Mouse (Mus musculus): ENCODE data around the gene Slc17a7.
"Not testable (repeated sequence)": the region's sequence is repeated elsewhere in the genome, so short reads cannot be mapped to it uniquely, and the experiment has no call there.

Slc17a7 gene

DNA sequence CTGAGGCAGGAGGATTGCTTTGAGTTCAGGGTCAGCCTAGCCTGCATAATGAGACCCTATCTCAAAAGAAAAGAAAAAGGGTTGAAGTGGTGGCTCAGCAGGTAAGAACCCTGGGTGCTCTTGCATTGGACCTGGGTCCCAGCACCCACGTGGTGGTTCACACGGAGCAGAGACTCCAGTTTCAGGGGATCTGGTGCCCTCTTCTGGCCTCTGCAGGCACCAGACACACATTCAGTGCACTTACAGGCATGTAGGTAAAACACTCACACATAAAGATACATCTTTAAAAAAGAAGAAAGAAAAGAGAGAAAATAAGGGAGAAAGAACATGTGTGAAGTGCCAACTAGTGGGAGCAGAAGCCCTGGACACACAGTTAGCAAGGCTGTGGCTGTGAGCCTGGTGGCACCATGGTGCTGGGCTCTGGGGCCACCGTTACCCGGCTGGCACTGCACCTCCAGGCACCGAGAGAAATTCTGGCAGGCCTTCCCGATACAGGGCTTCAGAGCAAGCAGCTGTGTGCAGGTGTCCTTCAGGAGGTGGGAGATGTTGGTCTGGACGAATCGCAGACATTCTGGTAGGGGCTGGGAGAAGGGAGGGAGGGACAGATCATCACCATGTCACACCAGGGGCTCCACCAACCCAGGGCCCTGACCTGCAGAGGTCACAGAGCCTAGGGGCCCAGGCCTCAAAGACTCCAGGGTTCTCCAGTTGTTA lies 30.1 kb upstream of the Slc17a7 start:
- no peak for DNase-seq (ENCODE audit: low read depth, low spot score)

DNA sequence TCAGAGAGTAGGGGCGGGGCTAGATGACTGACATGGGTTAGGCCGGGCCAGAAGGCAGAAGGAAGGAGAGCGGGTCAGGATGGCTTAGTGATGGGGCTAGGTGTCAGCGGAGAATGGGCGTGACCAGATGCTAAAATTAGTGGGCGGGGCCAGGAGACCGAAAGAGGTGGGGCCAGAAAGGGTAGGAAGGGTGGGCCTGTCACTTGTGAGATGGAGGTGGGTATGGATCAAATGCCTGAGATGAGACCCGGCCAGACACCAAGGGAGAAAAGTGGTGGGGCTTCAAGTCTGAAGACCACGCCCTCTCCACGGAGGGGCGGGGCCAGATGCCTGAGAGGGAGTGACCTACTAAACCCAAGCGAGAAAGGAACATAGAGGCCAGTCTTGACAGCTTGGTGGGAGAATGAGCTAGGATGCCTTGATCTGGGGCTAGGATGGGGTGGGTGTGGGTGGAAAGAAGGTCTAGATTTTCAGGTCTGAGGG lies 29.2 kb upstream of the Slc17a7 start:
- no peak for DNase-seq (ENCODE audit: low read depth, low spot score)

- no peak for DNase-seq (ENCODE audit: low read depth, low spot score)
Measured at GRCm38 (mm10) chr7:45135370-45135769, 28.4 kb upstream of the Slc17a7 start.

DNA sequence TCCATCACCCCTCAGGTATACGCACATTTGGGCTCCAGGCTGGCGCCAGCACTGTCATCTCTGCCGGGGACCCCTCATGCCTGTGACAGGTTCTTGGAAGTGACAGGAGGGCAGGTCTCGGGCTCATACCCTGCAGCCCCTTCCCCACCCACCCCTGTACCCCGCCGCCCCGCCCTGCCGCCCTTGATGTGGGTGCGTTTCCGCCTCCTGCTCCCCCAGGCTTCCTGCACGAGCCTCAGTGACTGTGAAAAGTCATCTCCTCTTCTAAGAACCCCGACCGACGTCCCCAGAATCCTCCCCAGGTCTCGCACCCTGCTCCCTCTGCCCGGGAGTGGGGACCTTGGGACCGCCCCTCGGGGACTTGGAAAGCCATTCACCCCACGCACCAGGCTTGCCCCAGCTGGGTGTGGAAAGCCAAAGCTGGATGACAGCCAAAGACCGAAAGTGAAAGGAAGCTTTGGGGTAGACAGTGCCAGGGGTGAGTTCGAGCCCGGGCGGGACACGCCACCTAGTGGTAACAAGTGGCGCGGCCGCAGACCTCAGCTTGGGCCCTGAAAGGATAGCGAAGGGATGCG lies 27.7 kb upstream of the Slc17a7 start, which contains the start of the genes Gm45713 and Flt3l:
Gene Gm45713 (minus strand): TSS at position 239 of the 575 bp plus-strand sequence.
Gene Flt3l (minus strand): TSS at position 440 of the 575 bp plus-strand sequence.
- peak; percentile 50 for DNase-seq (ENCODE audit: low read depth, low spot score)

DNA sequence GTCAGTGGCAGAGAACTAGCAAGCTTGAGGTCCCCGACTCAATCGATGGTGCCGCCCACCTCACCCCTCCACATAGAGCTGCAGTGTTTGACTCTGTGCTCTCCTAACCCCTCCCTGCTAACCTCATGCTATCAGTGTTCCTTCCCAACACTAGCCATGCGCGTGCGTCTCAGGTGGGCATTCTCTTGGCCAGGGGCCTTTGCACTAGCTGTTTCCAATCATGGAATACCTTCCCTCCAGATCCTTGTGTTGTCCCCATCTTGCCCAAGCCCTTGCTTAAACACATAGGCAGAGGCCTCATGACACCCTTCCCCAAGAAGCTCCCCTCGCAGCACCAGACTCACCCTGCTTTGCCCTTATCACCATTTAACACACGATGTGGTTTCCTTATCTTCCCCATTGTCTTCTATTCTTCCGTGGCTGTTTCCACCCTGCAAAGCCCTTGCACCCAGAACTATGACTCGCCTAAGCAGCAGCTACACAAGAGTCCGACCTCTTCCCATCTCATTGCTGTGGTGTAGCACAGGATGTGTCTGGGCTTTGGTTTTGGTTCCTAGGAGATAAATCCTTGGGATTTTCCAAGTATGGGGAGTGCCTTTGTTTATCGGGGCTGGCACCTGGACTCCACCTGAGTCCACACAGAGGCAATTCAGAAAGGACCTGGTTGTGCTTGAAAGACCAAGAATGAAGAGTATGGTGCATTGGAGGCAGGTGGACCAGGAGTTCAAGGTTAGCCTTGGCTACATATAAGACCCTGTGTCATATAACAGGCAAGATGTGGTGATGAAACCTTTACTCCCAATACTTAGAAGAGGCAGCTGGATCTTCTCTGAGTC lies 26.4 kb upstream of the Slc17a7 start:
- DNase-seq (ENCODE audit: low read depth, low spot score): no peak

GRCm38 (mm10) chr7:45138403-45138802 lies 25.3 kb upstream of the Slc17a7 start:
- DNase-seq (ENCODE audit: low read depth, low spot score): no peak

DNA sequence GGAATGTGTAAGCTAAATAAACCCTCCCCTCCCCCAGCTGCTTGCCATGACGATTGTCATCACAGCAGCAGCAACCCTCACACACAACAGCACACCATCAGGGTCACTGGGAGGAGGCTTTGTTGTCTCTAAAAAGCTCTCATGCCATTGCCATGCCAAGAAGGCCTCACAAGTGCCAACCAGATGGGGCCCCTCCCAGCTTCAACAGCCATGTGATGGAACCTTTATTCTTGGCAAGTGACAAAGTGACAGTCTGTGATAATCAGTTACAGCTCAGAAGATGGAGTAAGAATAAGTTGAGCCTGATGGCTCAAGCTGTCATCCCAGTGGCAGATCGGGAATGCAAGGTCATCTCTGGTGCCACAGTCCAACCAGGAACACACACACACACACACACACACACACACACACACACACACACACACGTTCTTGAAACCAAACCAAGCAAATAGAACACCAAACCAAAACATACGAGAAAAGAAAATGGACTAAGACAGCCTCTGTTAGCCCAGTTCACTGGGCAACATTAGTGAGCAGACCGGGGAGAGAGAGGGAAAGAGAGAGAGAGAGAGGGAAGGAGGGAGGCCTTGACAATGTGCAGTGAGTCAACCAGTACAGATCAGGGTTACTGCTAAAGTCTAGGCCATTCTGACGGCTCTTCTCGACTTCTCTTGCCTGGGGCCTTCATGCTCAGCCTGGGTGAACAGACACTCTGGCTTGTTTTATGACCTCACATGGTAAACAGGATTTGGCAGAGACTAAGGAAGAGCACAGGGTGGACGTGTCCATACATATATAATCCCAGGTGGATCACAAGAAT lies 23.6 kb upstream of the Slc17a7 start:
- no peak for DNase-seq (ENCODE audit: low read depth, low spot score)

DNA sequence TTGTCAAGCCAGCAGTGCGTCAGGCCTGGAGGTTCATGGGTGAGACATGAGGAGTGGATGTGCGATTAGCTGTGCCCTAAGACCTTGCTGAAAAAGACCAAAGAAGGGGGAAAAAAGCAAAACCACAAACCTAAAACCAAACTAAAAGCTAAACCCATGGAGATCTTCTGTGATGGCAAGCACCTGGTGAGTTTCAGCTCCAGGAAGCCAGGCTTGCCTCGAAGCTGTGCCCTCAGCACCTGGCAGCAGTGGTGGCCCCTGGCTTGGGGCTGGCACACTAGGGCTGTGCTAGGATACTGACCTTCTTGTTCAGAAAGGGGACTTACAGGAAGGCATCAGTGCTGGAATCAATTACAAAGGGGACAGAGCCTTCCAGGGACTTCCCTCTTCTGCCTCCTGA lies 22.4 kb upstream of the Slc17a7 start:
- no peak for DNase-seq (ENCODE audit: low read depth, low spot score)

DNA sequence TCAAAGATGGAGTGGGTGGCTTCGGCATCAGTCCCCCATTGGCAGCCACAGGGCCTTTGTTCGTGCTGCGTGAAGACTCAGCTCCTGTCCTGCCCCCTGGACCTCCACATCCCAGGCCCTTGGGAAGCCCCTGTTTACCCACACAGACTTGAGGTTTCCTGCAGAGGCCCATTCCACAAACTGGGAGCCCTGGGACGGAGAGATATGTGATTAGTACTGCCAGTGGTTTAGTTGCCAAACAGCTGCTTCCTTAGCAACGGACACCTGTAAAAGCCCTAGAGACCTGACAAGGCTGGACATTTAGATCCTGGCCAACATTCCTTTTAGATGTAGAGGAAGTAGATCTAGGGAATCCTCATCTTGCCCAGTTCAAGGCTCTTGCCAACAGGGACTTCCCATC lies 21.8 kb upstream of the Slc17a7 start:
- DNase-seq (ENCODE audit: low read depth, low spot score): no peak

DNA sequence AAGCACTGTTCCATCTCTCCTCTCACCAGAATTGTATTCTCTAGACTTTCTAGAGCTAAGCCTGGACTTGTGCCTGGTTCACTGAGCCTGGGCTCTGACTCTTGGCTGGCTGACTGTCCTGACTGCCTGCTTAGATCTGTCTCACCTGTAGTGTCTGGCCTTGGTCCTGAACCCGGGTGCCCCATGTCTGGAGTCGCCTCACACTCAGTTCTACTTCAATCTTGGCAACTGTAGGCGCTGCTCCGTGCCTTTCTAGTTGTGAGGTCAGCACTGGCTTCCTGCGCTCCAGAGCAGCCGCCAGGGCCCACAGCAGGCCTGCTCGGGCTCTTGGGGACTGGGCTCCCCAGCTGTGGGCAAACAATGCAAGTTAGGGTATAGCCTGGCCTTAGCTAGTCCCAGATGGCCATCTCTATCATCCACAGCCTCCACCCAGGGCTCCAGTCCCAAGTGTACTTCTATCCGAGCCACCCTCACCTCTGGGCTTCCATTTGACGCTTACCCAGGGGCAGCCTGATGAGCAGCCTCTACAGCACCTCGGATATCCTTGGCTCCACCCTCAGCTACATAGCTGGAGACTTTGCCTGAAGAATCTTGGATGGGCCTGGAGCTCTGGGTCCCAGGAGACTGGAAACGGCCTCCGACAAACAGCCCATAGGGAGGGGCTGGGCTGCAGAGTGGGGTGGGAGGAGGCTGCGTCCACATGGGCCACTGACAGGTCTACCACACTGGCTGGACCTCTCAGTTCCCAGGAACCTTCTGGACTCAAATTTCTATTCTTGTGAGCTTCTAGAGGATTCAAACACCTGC lies 19.2 kb upstream of the Slc17a7 start:
- DNase-seq (ENCODE audit: low read depth, low spot score): no peak

DNA sequence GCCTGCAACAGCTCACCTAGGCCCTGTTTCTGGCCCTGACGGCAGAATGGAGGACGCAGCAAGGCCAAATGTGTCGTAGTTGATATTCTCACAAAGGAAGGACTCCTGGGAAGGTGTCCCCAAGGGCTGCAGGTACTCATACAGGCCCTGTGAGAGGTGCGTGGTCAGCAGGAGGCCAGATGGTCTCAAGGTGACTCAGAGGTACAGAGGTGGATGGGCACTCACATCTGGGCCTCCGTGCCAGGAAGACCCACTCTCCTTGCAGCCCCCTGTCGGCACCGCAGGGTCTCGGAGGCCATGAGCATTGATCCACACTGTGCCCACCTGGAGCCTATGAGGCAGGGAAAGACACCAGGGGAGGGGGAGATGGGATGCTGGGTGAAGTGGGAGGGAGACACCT lies 18.3 kb upstream of the Slc17a7 start:
- no peak for DNase-seq (ENCODE audit: low read depth, low spot score)

DNA sequence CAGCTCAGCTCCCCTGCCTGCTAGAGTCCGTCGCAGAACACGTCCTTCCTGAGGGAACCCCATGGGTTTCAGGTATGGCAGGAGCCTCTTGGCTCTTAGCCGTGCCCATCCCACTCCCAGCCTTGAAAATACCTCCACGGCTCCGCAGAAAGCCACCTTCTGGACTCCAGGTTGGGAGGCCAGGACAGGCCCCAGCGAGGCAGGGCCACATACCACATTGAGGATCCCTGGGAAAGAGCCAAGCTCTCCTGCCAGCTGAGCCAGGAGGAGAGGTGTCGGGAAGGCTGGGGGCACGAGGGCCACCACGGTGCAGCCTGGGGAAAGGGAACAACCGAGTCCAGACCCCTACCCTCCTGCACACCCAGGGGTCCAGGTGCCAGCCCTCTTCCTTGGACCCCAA lies 16.5 kb upstream of the Slc17a7 start:
- no peak for DNase-seq (ENCODE audit: low read depth, low spot score)

- DNase-seq (ENCODE audit: low read depth, low spot score): no peak
Measured at GRCm38 (mm10) chr7:45147899-45148298, 15.8 kb upstream of the Slc17a7 start.

DNA sequence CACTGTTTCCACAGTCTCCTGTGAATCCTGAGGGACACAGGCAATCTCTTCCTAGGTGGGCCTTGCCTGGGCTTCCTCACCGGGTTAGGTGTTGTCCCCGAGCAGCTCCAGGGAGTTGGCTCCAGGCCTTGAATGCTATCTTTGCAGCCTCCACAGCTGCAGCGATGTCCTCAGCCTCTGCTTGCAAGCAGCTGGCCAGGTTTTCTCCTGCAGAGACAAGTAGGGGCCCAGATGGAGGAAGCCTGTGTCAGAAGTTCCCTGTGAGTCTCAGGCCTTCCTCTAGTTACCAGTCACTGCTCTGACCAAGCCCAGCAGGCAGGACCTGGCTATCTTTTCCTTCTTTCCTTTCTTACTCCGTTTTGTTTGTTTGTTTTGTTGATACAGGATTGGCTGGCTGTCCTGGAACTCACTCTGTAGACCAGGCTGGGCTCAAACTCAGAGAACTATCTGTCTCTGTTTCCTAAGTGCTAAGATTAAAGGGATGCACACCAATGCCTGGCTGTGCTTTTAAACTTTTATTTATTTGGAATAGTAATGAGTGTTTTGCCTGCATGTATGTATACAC lies 15.1 kb upstream of the Slc17a7 start:
- DNase-seq (ENCODE audit: low read depth, low spot score): no peak

DNA sequence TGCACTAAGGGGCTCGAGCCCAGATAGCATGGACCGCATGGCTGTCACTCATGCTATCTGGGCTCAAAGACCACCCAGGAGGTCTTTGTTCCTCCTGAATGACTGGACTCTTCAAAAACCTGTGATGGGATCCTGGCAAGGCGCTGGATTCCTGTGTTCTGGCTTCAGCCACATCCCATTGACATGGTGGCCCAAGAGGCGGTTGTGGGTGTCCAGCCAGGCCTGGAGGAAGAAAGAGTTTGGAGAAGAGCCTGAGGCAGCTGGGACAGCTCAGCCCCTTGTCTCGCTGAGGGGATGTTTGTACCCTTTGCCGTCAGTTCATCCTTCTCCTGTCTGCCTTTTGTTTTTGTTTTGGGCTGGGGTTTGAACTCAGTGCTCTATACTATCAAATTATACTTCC lies 14.2 kb upstream of the Slc17a7 start:
- DNase-seq (ENCODE audit: low read depth, low spot score): no peak

- DNase-seq (ENCODE audit: low read depth, low spot score): no peak
Measured at GRCm38 (mm10) chr7:45150321-45150720, 13.4 kb upstream of the Slc17a7 start.

- DNase-seq (ENCODE audit: low read depth, low spot score): no peak
Measured at GRCm38 (mm10) chr7:45151303-45151702, 12.4 kb upstream of the Slc17a7 start.

DNA sequence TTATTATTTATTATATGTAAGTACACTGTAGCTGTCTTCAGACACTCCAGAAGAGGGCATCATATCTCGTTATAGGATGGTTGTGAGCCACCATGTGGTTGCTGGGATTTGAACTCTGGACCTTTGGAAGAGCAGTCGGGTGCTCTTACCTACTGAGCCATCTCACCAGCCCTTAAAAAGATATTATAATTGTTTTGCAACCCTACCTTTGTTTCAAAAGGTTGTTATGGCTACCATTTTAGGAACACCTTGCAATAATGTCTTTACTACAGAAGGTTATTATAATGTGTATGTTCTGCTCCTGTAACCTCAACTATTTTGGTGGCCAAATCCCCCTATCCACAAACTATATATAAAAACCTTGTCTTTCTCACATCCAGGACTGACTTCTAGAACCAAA lies 10.7 kb upstream of the Slc17a7 start:
- DNase-seq (ENCODE audit: low read depth, low spot score): not testable (repeated sequence)

DNA sequence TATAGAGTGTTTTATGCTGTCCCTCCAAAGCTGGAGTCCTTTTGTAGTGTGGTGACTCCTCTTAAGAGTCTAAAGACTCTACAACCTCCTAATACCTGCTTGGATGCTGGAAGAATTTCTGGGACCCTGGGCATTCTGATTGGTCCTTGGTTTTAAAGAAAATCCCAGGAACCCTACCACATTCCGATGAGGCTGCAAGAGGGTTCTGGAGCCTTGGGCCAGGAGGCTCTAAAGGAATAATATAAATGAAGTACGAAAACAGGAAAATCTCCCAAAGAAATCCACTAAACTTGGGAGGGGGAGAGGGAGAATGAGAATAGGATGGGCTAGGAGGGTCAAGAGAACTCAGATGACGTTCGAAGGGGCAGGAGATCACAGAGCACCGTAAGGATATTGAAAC lies 10.2 kb upstream of the Slc17a7 start:
- DNase-seq (ENCODE audit: low read depth, low spot score): no peak
